24 mouse cellular contexts compared by ENCODE assay signal in genomic region chr13:32717709-32718108, GRCm38 (mm10).
"Had no signal": no experiment of that assay in that cellular context is flagged by ENCODE, and none has a peak within 500 bp of the region (broad histone marks: within the 10 kb centered on the region; RNA-seq: fewer than 3 reads in every experiment).

No protein-coding gene starts in this region.

- H3K9me3 ChIP-seq: heart, embryonic 15.5 days; hindbrain, embryonic 13.5 days; hindbrain, embryonic 15.5 days; kidney, embryonic 15.5 days; limb, embryonic 12.5 days; liver, embryonic 12.5 days had no signal

- DNase-seq: gastrocnemius, postnatal 14 days; gastrocnemius, postnatal 36 days; heart, adult 11 months; heart, adult 2 months; heart, postnatal 14 days; heart, postnatal 36 days; kidney, adult 11 months; kidney, adult 2 months; kidney, adult 9 months; kidney, postnatal 14 days; kidney, postnatal 36 days; layer of hippocampus, adult 9-11 months; layer of hippocampus, postnatal 36 days; left cerebral cortex, postnatal 4 days had no signal

- H3K36me3 ChIP-seq: heart, embryonic 15.5 days; hindbrain, embryonic 13.5 days; hindbrain, embryonic 15.5 days; kidney, embryonic 15.5 days; limb, embryonic 12.5 days; liver, embryonic 12.5 days had no signal

- H3K4me2 ChIP-seq: heart, embryonic 11.5 days; heart, embryonic 15.5 days; hindbrain, embryonic 13.5 days; hindbrain, embryonic 15.5 days; kidney, embryonic 15.5 days; limb, embryonic 12.5 days; liver, embryonic 12.5 days had no signal

- H3K27ac ChIP-seq: heart, adult 2 months; heart, embryonic 15.5 days; hindbrain, embryonic 13.5 days; hindbrain, embryonic 15.5 days; hindbrain, postnatal 0 days; kidney, embryonic 15.5 days; limb, embryonic 12.5 days; liver, embryonic 12.5 days; liver, embryonic 14.5 days had no signal

- H3K4me3 ChIP-seq: heart, adult 2 months; heart, embryonic 15.5 days; hindbrain, embryonic 13.5 days; hindbrain, embryonic 15.5 days; kidney, embryonic 15.5 days; limb, embryonic 12.5 days; liver, embryonic 12.5 days had no signal

- H3K4me1 ChIP-seq: heart, embryonic 15.5 days; hindbrain, embryonic 13.5 days; hindbrain, embryonic 15.5 days; liver, embryonic 12.5 days had no signal

- ATAC-seq: hindbrain, postnatal 0 days; intestine, embryonic 16.5 days; liver, embryonic 12.5 days had no signal

- H3K9ac ChIP-seq: heart, embryonic 15.5 days; hindbrain, embryonic 13.5 days; hindbrain, embryonic 15.5 days; kidney, embryonic 15.5 days; limb, embryonic 12.5 days; liver, embryonic 12.5 days; liver, embryonic 14.5 days had no signal

- H3K27me3 ChIP-seq: heart, embryonic 15.5 days; hindbrain, embryonic 13.5 days; hindbrain, embryonic 15.5 days; kidney, embryonic 15.5 days; liver, embryonic 12.5 days had no signal
